Mouse (Mus musculus) lung, postnatal 4 days (tissue): ENCODE results near the gene Clip2.
A peak's percentile ranks its signal among the peaks of the same experiment; 100 is the strongest.

Experiments
- DNase-seq, 2 experiments: peaks; one replicate each; pipeline ENCODE4 v3.0.0; 2021

Clip2 gene

DNA sequence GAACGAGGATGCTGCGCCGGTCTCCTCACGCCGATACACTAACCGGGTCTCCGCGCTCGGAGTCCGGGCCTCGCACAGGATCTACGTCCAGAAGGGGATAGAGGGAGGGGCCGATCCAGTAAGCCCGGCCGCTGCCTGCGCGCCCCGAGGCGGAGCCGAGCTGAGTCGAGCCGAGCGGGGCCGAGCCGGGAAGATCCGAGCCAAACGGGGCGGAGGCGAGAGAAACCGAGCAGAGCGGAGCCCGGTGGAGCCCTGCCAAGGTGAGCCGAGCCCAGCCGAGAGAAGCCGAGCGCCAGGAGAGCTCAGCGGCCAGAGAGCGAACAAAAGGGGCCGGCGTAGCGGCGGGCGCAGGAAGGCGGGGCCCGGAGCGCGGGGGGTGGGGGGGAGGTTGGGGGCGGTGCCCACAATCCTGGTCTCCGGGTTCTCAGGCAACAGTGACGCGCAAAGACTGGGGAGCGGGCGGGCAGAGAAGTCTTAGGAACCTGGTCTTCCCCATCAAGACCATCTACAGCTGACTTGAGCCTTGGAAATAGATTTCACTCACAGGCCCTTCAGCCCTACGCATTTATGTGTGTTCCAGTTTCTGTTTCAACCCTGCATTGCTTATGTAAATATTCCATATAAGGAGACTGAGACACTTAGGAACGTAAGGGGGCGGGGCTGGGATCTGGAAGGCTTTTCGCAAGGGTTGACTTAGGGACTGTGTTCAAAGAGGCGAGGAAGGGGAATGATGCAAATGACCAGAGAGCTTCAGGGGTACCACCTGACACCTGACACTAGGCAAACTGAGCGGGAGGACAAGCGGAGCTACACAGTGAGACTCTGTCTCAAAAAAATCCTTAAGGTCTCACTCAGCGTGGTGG lies at the start of gene Clip2:
Clip2 (minus strand) TSS at position 325 of the 863 bp plus-strand sequence.
- peak; percentile 99 for DNase-seq

DNA sequence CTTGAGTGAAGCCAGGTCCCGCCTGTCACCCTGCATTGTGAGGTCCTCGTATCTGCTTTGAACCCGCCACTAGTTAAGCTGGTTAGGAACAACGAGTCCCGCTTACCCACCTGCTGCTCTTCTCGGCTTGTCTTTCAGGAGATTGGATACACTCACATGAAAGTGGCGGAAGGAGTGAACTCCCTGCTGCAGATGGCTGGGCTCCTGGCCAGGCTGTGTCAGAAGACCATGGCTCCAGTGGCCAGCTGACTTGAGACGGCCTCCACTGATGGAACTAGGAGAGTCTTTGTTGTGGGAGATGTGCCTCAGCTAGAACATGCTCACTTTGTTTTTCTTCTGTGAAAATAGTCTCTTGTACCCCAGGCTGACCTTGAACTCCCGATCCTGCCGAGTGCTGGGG lies 45.5 kb upstream of the Clip2 start:
- DNase-seq, result no peak

DNA sequence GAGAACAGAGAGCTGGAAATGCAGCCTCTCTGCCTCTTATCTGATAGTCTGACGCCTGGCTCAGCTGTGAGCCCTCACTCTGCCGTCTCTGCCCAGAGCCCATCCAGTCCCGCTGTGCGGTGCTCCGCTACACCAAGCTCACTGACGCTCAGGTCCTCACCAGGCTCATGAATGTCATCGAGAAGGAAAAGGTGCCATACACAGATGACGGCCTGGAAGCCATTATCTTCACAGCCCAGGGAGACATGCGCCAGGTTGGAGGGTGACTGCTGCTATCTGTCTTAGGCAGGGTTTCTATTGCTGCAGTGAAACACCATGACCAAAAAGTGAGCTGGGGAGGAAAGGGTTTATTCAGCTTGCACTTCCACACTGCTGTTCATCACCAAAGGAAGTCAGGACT lies 40.9 kb upstream of the Clip2 start:
- no peak for DNase-seq

DNA sequence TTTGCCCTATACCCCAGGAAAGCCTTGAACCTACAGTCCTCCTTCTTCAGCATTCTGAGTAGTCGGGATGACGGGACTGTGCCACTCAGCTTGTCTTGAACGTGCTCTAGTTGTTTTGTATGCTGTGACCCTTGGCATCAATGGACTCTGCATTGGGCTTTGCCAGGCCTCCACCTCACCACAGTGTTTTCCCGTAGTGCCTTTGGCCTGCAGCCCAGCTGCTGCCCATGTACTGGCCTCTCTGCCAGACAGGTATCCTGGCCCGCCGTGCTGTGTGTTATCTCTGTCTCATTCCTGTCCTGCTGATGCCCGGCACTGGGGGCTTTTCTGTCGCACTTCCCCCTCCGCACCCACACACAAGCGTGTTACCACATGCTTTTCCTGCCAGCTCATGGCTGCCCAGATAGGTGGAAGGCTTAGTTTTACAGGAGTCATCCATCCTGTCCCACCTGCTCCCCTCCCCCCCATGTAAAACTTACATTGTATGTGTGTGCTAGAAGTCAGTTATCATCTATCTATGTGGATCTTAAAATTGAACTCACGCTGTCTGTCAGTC lies 39.9 kb upstream of the Clip2 start:
- DNase-seq, result no peak

DNA sequence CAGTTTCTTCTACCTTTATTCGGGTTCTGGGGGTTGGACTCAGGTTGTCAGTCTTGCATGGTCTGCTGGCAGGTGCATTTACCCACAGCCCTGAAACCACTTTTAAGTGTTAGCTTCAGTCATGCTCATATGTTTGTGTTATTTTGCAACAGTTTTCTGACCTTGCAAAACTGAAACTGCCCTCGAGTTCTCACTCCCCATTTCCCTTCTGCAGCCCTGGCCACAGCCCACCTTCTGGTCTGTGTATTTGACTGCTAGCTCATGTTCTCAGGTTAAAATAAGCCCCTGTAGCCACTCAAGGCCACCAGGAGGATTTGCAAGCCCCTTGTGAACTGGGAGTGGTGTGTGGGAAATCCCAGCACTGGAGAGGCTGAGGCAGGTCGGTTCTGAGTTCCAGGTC lies 37.7 kb upstream of the Clip2 start:
- no peak for DNase-seq

DNA sequence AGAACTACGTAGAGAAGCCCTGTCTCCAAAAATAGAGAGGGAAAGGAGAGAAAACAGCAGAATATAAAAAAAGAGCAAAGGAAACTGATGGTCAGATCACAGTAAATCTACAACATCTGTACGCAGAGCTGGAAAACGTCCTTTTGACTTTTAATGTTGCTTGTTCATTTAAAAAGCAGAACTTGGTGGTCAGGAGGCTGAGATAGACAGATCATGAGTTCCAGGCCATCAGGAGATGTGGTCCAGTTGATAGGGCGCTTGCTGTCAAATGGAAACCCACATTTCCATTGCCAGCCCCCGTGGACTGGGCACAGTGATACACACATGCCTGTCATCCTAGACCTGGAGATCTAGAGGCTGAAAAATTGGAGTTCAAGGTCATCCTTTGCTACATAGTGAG lies 32.6 kb upstream of the Clip2 start:
- DNase-seq, result no peak

DNA sequence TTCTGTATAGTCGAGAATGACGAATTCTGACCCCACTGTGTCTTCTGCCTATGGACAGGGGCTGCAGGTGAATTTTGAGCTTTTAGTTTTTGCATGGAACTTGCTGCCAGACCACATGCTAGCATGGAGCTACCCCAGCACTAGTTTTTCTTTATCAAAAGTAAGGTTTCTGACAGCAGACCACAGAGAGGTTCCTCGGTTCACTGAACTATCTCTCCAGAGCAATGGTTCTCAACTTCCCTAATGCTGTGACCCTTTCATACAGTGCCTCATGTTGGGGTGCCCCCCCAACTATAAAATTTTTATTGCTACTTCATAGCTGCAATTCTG lies 31.6 kb upstream of the Clip2 start:
- DNase-seq, result no peak

DNA sequence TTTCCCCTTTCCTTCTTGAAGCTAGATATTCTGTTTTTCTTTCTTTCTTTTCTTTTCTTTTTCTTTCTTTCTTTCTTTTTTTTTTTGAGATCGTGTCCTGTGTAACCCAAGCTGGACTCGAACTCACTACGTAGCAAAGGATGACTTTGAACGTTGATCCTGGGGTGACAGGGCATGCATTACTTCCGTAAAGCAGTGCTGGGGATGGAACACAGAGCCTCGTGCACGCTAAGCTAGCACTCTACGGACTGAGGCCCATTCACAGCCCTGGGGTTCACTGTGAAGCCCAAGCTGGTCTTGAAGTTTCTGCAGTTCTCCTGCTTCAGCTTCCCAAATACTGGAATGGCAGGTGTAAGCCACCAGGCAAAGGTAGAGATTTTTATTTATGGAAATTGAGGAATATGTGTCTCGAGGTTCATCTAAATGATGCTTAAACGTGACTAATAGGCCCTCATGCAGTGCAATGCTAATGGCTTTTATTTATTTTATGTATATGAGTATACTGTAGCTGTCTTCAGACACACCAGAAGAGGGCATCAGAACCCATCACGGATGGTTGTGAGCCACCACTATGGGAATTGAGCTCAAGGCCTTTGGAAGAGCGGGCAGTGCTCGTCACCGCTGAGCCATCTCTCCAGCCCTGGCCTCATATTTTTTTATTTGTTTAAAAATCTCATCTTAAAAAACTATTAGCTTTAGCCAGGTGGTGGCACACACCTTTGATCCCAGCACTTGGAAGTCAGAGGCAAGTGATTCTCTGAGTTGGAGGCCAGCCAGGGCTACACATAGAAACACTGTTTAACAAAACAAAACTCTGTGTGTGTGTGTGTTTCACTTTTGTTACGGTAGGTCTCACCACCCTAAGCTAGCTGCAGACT lies 31.0 kb upstream of the Clip2 start:
- DNase-seq, result no peak

DNA sequence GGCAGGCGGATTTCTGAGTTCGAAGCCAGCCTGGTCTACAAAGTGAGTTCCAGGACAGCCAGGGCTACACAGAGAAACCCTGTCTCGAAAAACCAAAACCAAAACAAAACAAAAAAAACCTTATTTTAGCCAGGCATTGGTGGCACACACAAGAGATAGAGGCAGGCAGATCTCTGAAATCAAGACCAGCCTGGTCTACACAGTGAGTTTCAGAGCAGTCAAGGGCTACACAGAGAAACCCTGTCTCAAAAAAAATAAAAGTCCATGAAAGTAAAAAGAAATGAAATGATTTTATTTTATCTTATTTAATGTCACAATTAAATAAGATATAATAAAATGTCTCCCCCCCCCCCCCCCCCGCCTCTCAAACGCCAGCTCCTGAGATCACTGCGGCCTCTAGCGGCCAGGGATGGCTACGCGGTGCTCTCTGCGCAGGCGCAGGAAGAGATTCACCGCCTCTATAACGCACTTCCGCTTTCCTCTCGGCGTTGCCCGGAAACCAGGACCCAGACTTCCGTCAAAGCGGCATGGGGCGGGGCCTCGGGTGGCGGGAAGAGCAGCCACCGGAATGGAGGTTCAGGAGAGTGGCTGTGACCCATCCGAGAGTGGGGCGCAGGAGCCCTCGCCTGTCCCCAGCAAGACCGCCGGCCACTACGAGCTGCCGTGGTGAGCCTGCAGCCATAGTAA lies 30.1 kb upstream of the Clip2 start:
- peak; percentile 97 to 98 for DNase-seq

DNA sequence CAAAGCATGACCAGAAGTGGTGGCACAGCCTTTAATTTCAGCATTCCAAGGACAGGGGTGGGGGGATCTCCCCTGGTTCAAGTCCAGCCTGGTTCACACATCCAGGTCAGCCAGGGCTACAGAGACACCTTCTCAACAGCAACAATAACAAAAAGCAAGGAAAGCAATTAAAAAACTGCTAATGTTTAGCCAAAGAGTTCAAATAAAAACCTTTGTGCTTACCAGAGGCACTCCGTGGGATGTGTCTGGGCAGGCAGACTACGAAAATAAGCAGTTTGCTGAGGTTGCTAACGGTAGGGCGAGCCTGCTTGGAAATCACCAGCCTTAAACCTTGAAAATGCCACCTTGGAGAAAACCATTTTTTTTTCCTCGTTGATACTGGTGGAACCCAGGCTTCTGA lies 28.9 kb upstream of the Clip2 start, which contains the start of gene Rfc2:
Rfc2 (plus strand) TSS at position 221 of the 400 bp plus-strand sequence.
- DNase-seq, result no peak

DNA sequence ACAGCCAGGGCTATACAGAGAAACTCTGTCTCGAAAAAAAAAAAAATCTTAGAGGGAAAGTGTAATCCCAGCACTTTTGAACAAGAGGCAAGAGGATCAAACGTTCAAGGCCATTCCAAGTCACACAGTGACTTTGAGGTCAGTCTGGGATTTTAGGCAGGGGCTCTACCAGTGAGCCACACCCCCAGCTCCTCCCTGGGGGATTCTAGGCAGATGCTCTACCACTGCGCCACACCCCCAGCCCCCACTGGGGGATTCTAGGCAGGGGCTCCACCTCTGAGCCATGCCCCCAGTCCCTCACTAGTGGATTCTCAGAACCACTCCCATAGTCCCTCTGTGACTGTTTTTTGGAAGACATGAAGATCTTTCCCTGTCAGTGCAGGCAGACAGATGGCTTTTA lies 26.9 kb upstream of the Clip2 start:
- no peak for DNase-seq

DNA sequence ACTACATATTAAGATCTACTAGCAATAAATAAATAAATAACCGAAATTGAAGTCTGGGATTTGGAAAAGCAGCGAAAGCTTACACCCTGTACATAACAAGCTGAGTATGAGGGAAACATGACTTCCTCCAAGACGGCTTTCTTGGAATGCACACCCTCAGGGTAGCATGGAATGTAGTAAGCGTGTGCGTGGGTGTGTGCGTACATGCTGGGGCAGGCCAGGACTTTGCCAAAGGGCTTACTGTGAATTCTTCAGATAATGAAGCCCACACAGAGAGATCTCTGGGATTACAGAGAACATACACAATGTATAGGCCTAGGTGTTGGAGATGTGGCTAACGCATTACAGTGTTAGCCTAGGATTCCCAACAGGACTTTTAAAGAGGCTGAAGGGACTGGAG lies 25.3 kb upstream of the Clip2 start:
- DNase-seq, result no peak

DNA sequence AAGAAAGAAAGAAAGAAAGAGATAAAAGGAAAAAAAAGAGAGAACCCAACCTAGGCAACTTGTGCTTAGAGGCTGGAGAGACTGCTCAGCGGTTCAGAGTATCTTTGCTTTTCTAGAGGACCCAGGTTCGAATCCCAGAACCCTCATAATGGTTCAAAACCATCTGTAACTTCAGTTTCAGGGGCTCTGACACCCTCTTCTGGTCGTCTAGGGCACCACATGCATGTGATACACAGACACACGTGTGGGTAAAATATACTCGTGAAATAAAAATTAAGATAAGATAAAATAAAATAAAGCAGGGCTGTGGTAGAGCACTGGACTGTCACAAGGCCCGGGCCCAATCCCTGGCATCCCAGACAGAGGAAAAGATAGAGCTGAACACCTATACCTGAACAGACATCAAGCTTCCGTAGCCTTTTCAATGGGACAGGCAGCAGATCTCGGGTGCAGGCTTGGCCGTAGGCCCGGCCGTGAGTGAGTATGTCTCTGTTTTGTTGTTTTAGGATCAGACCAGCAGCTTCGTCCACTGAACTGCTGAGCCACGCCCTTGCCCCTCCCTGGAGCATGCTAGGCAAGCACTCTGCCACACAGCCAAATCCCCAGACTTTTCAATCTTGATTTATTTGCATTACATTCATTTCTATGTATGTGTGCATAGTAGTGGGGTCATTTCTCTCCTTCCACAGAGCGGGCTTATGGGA lies 24.4 kb upstream of the Clip2 start:
- DNase-seq, result no peak

DNA sequence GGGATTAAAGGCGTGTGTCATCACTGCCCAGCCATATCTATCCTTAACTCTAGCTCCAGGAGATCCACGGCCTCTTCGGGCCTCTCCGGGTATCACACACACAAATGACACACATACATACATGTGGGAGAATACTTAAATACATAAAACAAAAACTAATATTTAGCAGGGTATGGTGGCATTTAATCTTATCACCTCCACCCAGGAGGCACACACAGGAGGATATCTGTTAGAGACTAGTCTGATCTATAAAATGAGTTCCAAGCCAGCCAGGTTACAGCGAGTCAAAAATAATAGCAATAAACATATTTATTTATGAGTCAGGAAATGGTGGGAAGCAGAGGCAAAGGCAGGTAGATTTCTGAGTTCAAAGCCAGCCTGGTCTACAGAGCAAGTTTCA lies 23.6 kb upstream of the Clip2 start:
- no peak for DNase-seq

DNA sequence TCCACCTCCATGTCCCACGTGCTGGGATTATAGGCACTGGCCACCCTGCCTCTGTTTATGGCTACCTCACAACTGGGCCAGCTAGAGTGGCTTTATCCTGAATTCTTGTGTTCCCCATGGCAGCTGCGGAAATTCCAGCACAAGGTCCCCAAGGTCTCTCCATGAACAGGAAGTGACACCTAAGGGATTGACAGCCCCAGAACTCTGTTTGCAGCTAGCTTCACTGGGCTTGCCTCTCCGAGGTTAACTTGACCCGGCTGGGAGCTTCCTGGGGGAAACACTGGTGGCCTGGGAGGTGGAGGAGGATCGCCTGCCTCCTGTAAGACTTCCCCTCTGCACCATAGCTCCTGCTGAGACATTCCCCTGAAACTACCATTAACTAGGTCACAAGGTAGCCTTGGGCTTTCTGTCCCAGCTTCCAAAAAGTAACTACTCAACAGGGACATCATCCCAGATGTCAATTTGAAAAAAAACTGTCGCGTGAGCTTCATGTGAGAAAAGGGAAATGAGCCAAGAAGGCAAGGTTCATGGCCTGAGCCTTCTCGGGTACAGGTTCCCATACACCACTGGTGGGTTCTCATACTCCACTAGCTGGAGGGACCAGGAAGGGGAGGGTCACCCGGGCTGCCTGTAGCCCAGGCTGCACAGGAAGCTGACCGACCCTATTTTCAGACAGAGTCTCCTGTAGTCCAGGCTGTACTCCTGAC lies 20.4 kb upstream of the Clip2 start:
- DNase-seq, result peak; percentile 33 to 52

DNA sequence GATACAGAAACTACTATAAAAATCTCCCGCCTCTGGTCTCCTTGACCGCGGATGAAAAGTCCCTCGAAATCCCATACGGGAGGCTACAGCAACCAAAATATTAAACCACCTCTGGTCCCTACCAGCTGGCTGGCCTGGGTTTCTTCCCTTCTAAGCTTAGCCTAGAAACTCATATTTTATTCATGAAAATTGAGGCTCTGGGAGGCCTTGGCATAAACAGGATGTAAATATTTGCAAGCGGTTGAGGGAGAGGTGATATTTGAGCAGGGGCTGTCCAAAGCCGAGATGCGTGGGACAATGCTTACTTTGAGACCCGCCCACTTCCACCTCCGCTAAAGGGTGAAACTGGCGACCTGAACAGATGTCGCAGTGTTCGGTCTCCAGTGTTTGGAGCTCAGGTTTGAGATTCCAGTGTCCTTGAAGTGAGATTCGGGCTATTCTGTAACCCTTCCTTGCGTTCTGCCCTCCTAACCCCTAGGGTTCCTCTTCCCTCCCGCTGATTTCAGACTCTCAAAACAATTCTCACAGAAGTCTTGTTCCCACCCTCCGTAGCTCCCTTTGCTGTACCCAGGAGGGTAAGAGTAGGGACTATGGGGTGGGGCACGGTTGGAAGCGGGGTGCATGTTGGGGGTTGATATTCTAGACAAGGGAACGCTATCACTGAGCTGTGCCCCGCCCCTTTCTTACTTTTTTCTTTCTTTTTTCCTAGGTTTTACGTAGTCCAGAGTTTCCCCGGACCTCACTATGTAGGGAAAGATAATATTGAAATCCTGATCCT lies 19.7 kb upstream of the Clip2 start:
- DNase-seq, result peak; percentile 60 to 63

DNA sequence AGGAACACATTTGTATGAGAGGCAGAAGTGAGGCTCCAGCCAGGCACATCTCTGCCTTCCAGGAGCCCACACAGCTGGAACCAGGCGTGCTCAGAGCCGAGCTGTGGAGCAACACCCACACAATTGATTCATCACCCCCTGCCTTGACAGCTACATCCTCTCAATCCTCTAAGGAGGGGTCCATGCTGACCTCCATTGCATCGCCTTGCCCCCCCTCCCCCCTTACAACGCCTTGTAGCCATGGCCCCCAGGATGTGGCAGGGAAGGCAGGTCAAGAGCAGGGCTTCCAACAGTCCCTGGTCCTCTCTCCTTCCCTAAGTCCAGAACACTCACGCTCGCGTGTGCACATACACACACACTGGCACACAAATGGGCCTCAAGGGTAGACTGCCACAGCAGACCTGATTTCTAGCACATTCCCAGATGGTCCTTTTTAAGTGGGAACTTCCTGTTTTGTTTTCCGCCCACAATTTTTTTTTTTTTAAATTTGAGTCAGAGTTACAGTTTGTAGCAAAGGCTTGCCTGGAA lies 16.8 kb upstream of the Clip2 start:
- peak in 1 of 2 experiments; percentile 65 for DNase-seq

DNA sequence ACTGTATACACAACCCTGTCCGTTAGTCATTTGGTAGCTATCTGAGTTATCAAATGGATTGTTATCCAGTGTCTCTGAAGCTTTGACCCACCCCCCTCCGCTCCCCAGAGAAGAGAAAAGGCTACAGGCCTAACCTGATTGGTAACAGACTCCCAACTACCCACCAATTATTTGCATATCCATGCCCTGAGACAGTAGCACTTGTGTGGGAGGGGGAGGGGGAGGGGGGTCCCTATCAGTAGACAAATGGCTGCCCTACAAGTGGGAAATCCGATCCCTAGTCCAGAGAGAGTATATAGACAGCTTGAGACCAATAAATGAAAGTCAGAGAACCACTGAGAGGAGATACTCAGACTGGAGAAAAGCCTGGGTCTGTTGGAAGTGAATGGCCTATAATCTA lies 15.8 kb upstream of the Clip2 start:
- no peak for DNase-seq

DNA sequence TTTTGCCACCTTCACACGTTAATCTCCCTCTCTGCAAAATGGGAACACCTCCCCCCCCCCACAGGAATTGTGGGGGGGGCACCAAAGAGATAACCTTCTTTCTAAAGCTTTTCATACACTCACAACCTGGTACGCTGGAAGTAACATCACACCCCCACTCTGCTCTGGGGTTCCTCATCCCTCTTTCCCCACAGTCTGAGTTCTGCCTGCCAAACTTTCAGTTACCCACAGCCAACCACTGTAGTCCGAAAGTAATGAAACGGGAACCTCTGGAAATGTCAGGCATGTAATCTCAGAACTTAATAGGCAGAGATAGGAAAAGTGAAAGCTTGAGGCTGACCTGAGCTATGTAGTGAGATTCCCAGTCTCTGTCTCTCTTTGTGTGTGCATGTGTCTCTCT lies 15.2 kb upstream of the Clip2 start:
- no peak for DNase-seq

DNA sequence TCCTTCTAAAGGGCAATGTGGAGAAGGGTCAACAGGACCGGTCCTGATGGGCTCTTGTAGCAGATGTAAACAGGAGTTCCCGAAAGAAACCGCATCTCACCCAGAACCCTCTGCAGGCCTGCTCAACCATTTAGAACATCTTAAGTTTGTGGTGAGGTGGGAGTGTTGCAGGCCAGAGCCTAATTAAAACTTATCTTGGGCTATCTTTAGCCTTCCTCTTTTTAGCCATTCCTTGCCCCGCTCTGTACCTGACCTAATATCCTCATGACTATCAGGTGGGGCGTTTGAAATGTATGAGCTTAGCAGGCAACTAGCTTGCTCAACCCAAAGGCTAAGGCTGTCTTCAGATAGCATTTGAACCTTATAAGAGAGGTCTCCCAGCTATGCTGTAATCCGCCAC lies 13.5 kb upstream of the Clip2 start:
- no peak for DNase-seq

DNA sequence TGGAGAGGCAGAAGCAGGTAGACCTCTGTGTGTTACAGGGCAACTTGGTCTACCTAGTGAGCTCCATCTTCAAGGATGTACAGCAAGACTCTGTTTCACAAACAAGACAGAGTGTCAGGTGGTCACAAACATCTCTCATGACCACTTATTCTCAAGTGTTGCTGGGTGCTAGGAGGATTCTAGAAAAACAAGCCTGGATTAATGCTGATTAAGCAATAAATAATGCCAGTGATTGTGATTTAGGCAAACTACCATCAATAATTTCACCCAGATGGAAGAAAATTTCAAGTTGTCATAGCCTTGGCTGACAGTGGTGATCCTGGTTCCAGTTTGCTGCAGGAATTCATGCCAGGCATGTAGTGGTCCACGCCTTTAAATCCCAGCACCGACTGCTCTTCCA lies 12.0 kb upstream of the Clip2 start:
- no peak for DNase-seq
